27 mouse cellular contexts compared by ENCODE assay signal in genomic region chr1:20941322-20941721, GRCm38 (mm10). TPM values are rescaled to one million over a fixed set of nuclear protein-coding genes. Genes with fewer than 3 reads are reported as not detected.
DNase-seq lines count a peak whose midpoint lies in the region; ATAC-seq and TF ChIP-seq lines count a peak whose summit lies in the region.
"Had no signal": no experiment of that assay in that cellular context is flagged by ENCODE, and none has a peak within 500 bp of the region (broad histone marks: within the 10 kb centered on the region; RNA-seq: fewer than 3 reads in every experiment).

No protein-coding gene starts in this region.

- no peak overlapping the region for H3K4me2 ChIP-seq in forebrain, postnatal 0 days (ENCODE audit: low read depth)
- H3K4me2 ChIP-seq in forebrain, embryonic 11.5 days (ENCODE audit: low read depth, low read length, severe bottlenecking): no peak overlapping the region
- no peak overlapping the region for H3K4me2 ChIP-seq in intestine, embryonic 16.5 days (ENCODE audit: low read depth, low read length)
- H3K4me2 ChIP-seq: embryonic facial prominence, embryonic 12.5 days; embryonic facial prominence, embryonic 15.5 days; heart, embryonic 13.5 days; hindbrain, embryonic 14.5 days had no signal

- H3K4me1 ChIP-seq in forebrain, postnatal 0 days (ENCODE audit: insufficient read depth): 0 out of 2 replicates have a peak, but pooled peaks cover 6% of the 10 kb centered on the region
- no peaks in the 10 kb centered on the region for H3K4me1 ChIP-seq in forebrain, embryonic 11.5 days (replicated peaks; ENCODE audit: control insufficient read depth, insufficient read depth, low read length)
- no peaks in the 10 kb centered on the region for H3K4me1 ChIP-seq in intestine, embryonic 16.5 days (ENCODE audit: control insufficient read depth, insufficient read depth, low read length)
- H3K4me1 ChIP-seq: embryonic facial prominence, embryonic 12.5 days; embryonic facial prominence, embryonic 15.5 days; heart, embryonic 10.5 days; heart, embryonic 13.5 days had no signal

- no peaks in the 10 kb centered on the region for H3K9me3 ChIP-seq in forebrain, postnatal 0 days (ENCODE audit: low read length)
- H3K9me3 ChIP-seq in forebrain, embryonic 11.5 days (ENCODE audit: control insufficient read depth, low read length): peaks cover 2% of the 10 kb centered on the region; the same call in 1 of the 2 replicates
- H3K9me3 ChIP-seq in intestine, embryonic 16.5 days (ENCODE audit: control insufficient read depth, low read length): no peaks in the 10 kb centered on the region
- H3K9me3 ChIP-seq: embryonic facial prominence, embryonic 12.5 days; embryonic facial prominence, embryonic 15.5 days; heart, embryonic 10.5 days had no signal

- TF ChIP-seq CTCF in forebrain, postnatal 0 days (IDR thresholded peaks at IDR 0.05; ENCODE audit: low read depth): no peak
- TF ChIP-seq CTCF in layer of hippocampus, adult 2 months (conservative IDR thresholded peaks at IDR 0.05): no peak

- H3K4me3 ChIP-seq in forebrain, postnatal 0 days (ENCODE audit: low read depth, low read length): no peak overlapping the region
- no peak overlapping the region for H3K4me3 ChIP-seq in forebrain, embryonic 11.5 days (ENCODE audit: low read depth, low read length)
- H3K4me3 ChIP-seq in layer of hippocampus, adult 2 months: no peak overlapping the region
- H3K4me3 ChIP-seq in intestine, embryonic 16.5 days (ENCODE audit: low read length): no peak overlapping the region
- H3K4me3 ChIP-seq: embryonic facial prominence, embryonic 12.5 days; embryonic facial prominence, embryonic 15.5 days; heart, adult 2 months; heart, embryonic 10.5 days; heart, embryonic 13.5 days had no signal

- H3K27me3 ChIP-seq in forebrain, postnatal 0 days (ENCODE audit: insufficient read depth, low read length): no peaks in the 10 kb centered on the region
- H3K27me3 ChIP-seq in forebrain, embryonic 11.5 days (ENCODE audit: control insufficient read depth, insufficient read depth, low read length): no peaks in the 10 kb centered on the region
- no peaks in the 10 kb centered on the region for H3K27me3 ChIP-seq in intestine, embryonic 16.5 days (replicated peaks; ENCODE audit: control insufficient read depth, insufficient read depth, low read length)
- H3K27me3 ChIP-seq: embryonic facial prominence, embryonic 12.5 days; embryonic facial prominence, embryonic 15.5 days; heart, embryonic 13.5 days had no signal

- peaks cover 4% of the 10 kb centered on the region; the same call in 1 of the 2 replicates for H3K36me3 ChIP-seq in forebrain, postnatal 0 days (ENCODE audit: insufficient read depth)
- no peaks in the 10 kb centered on the region for H3K36me3 ChIP-seq in forebrain, embryonic 11.5 days (ENCODE audit: control insufficient read depth, insufficient read depth, low read length)
- no peaks in the 10 kb centered on the region for H3K36me3 ChIP-seq in intestine, embryonic 16.5 days (ENCODE audit: control insufficient read depth, insufficient read depth, low read length)
- H3K36me3 ChIP-seq: embryonic facial prominence, embryonic 12.5 days; embryonic facial prominence, embryonic 15.5 days; heart, embryonic 10.5 days; heart, embryonic 13.5 days had no signal

- peak; percentile 65 for ATAC-seq in forebrain, postnatal 0 days
- ATAC-seq in forebrain, embryonic 11.5 days (replicated peaks; ENCODE audit: low FRiP score): no peak
- peak; percentile 13 for ATAC-seq in CD4-positive, CD25-positive, alpha-beta regulatory T cell, adult 4 months
- no peak for ATAC-seq in intestine, embryonic 16.5 days
- ATAC-seq: activated CD4-positive, CD25-positive, alpha-beta regulatory T cell, adult 4 months; forebrain, embryonic 14.5 days; hindbrain, postnatal 0 days; inflammation-experienced regulatory T-cells, adult 6 months; intestine, postnatal 0 days had no signal

- 27% methylated on average over 2 of the region's 2 CpGs for WGBS in forebrain, postnatal 0 days
- 81% methylated on average over 2 of the region's 2 CpGs for WGBS in forebrain, embryonic 11.5 days
- 41% methylated on average over 2 of the region's 2 CpGs for WGBS in intestine, embryonic 16.5 days

- H3K27ac ChIP-seq in forebrain, postnatal 0 days (ENCODE audit: low read depth, low read length): 0 out of 2 replicates have a peak overlapping the region, but pooled peaks have one; percentile 5
- no peak overlapping the region for H3K27ac ChIP-seq in forebrain, embryonic 11.5 days (ENCODE audit: low read depth, low read length)
- peak overlapping the region; percentile 29; the same call in 1 of the 2 replicates for H3K27ac ChIP-seq in layer of hippocampus, adult 2 months
- H3K27ac ChIP-seq in intestine, embryonic 16.5 days (ENCODE audit: low read length): no peak overlapping the region
- H3K27ac ChIP-seq: embryonic facial prominence, embryonic 12.5 days; heart, adult 2 months; heart, embryonic 10.5 days; heart, embryonic 13.5 days; hindbrain, embryonic 14.5 days; hindbrain, postnatal 0 days had no signal

- H3K9ac ChIP-seq in forebrain, postnatal 0 days: no peak overlapping the region
- no peak overlapping the region for H3K9ac ChIP-seq in forebrain, embryonic 11.5 days (ENCODE audit: low read length)
- no peak overlapping the region for H3K9ac ChIP-seq in intestine, embryonic 16.5 days (ENCODE audit: low read depth, low read length)
- H3K9ac ChIP-seq: embryonic facial prominence, embryonic 12.5 days; embryonic facial prominence, embryonic 15.5 days; heart, embryonic 13.5 days; hindbrain, embryonic 14.5 days had no signal

- DNase-seq in forebrain, postnatal 0 days: peak; percentile 50
- DNase-seq in forebrain, embryonic 11.5 days (ENCODE audit: low spot score): no peak
- no peak for DNase-seq in layer of hippocampus, adult 2 months (ENCODE audit: low spot score in 2 of 2)
- no peak for DNase-seq in layer of hippocampus, adult 11-12 months (ENCODE audit: low spot score)
- peak; percentile 71 for DNase-seq in brain, adult 2 months (ENCODE audit: low read depth, low spot score)
- DNase-seq: adrenal gland, adult 8-10 months; adrenal gland, postnatal 25 days; cerebellum, adult 18-20 months; cerebellum, adult 9-10 months; cerebellum, postnatal 14 days; gastrocnemius, postnatal 10 days; gastrocnemius, postnatal 36 days; heart, adult 2 months; heart, postnatal 14 days; heart, postnatal 4 days had no signal

RNA-seq across cellular contexts. Expression of gene Efhc1, which starts 10.1 kb away (rescaled TPM):
- total RNA-seq in forebrain, postnatal 0 days (2014; rRNA removed): 3.0 and 7.6 TPM in 2 replicates
- polyA plus RNA-seq in forebrain, postnatal 0 days (2015; fragmentation: Nextera tagmentation; extraction: Ambion mirVana): 2.2 and 3.1 TPM in 2 replicates
- 2.1 and 2.9 TPM in 2 replicates for polyA plus RNA-seq in forebrain, embryonic 11.5 days (2014; fragmentation: Nextera tagmentation; extraction: Ambion mirVana)
- total RNA-seq in layer of hippocampus, adult 2 months (2021): 1 to 10 TPM; 2.0 to 2.1 TPM
- polyA plus RNA-seq in CD4-positive, CD25-positive, alpha-beta regulatory T cell, adult 4 months (2017; shearing (Covaris generic)): 1 to 10 TPM in 1 of 2 experiments, under 1 TPM in 1; 0.54 to 1.2 TPM
- polyA plus RNA-seq in intestine, embryonic 16.5 days (2015; fragmentation: Nextera tagmentation; extraction: Ambion mirVana): 2.1 and 2.4 TPM in 2 replicates

RNA-seq across cellular contexts. Expression of gene Paqr8, which starts 50.9 kb away (rescaled TPM):
- 45.5 and 55.9 TPM in 2 replicates for total RNA-seq in forebrain, postnatal 0 days (2014; rRNA removed)
- polyA plus RNA-seq in forebrain, postnatal 0 days (2015; fragmentation: Nextera tagmentation; extraction: Ambion mirVana): 14.9 and 25.8 TPM in 2 replicates
- 7.3 and 9.3 TPM in 2 replicates for polyA plus RNA-seq in forebrain, embryonic 11.5 days (2014; fragmentation: Nextera tagmentation; extraction: Ambion mirVana)
- 100 to 1,000 TPM; 143 to 157 TPM for total RNA-seq in layer of hippocampus, adult 2 months (2021)
- 1 to 10 TPM; 2.2 to 5.8 TPM for polyA plus RNA-seq in CD4-positive, CD25-positive, alpha-beta regulatory T cell, adult 4 months (2017; shearing (Covaris generic))
- 6.1 and 6.2 TPM in 2 replicates for polyA plus RNA-seq in intestine, embryonic 16.5 days (2015; fragmentation: Nextera tagmentation; extraction: Ambion mirVana)

Comparison
In these comparisons a context has a peak if more than half of its experiments do, and no peak if none do; other contexts are left out.
1. ATAC-seq: peak in forebrain, postnatal 0 days (single experiment) and CD4-positive, CD25-positive, alpha-beta regulatory T cell, adult 4 months (single experiment); none in forebrain, embryonic 11.5 days (single experiment) and intestine, embryonic 16.5 days (single experiment).
2. DNase-seq: peak in forebrain, postnatal 0 days (single experiment) and brain, adult 2 months (single experiment); none in forebrain, embryonic 11.5 days (single experiment), layer of hippocampus, adult 2 months (0 of 2) and layer of hippocampus, adult 11-12 months (single experiment).
3. H3K27ac ChIP-seq: peak in forebrain, postnatal 0 days (single experiment) and layer of hippocampus, adult 2 months (single experiment); none in forebrain, embryonic 11.5 days (single experiment) and intestine, embryonic 16.5 days (single experiment).